Mouse (Mus musculus) cerebellum, adult 2 months (tissue): ENCODE results near the gene Rnf19b. TPM values are rescaled to one million over a fixed set of nuclear protein-coding genes. Genes with fewer than 3 reads are reported as not detected.

ENCODE experiments used
- DNase-seq, 2 experiments: peaks; one replicate each; pipeline ENCODE4 v3.0.0; 2021
- H3K27ac ChIP-seq: fragments of 200-500 bp; 2 replicates; pipeline ENCODE4 v1.5.1; 2012; ENCODE audit warnings: low read length, control low read depth, inconsistent platforms; ENCODE audit not compliant: insufficient read depth
- H3K27me3 ChIP-seq: fragments of 200-500 bp; 2 replicates; pipeline ENCODE4 v1.6.1; 2012; ENCODE audit warnings: inconsistent platforms, mild to moderate bottlenecking, low read length, moderate library complexity; ENCODE audit not compliant: control insufficient read depth, insufficient read depth
- H3K4me1 ChIP-seq: fragments of 200-500 bp; 2 replicates; pipeline ENCODE4 v1.6.1; 2011; ENCODE audit warnings: low read length; ENCODE audit not compliant: control insufficient read depth, insufficient read depth
- H3K4me3 ChIP-seq: fragments of 200-500 bp; replicated peaks from 2 replicates; pipeline ENCODE3; 2011; ENCODE audit warnings: mild to moderate bottlenecking, low read depth, low read length, control low read depth; ENCODE audit not compliant: insufficient read depth
- CTCF ChIP-seq: fragments of 200-500 bp; IDR thresholded peaks from 2 replicates; pipeline ENCODE4 v1.5.1; 2011; ENCODE audit warnings: low read depth, mild to moderate bottlenecking, control low read depth, low read length, moderate library complexity, borderline replicate concordance; ENCODE audit not compliant: insufficient read depth
- POLR2A ChIP-seq: fragments of 200-500 bp; IDR thresholded peaks from 2 replicates; pipeline ENCODE4 v1.6.1; 2011; ENCODE audit warnings: low read length, control low read depth, borderline replicate concordance; ENCODE audit not compliant: insufficient read depth
- WGBS: fragments of 180-500 bp; shearing (Covaris S2); methylation state at CpG from one replicate; pipeline ENCODE4 v1.1.7; 2018; 5-methylcytosine and 5-hydroxymethylcytosine counted together
- polyA plus RNA-seq: library from polyadenylated mRNA; depleted of rRNA; stranded (reverse); fragments of >200 nt; gene quantifications from 2 replicates; pipeline ENCODE4 v1.2.3, GENCODE M21; 2012

The Rnf19b gene
- polyA plus RNA-seq, 1 experiment: 137 TPM

DNA sequence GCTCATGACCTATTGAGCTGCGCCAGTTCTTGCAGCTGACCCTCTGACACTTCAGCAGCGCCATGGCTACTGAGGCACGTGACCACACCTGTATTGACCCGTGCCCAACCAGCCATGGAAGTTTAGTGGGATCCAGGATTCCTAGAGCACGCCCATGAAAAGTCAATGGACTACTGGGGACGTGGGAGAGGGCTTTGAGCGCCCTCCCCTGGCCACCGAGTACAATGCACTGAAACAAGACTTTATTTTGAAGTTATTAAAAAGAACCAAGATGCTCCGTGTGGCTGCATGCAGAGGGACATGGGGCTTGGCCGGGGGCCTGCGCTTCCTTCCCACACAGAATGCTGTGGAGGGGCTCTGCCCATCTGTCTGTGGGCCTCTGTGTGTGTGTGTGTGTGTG, 53.3 kb downstream of the Rnf19b start:
- H3K27me3 ChIP-seq: no peaks in the 10 kb centered on the region
- H3K27ac ChIP-seq: no peak overlapping the region
- DNase-seq: no peak
- 44% methylated on average over 11 of the region's 11 CpGs for WGBS
- TF ChIP-seq CTCF (peak; percentile 53; the same call in 1 of the 2 replicates), POLR2A (no peak)
- no peak overlapping the region for H3K4me3 ChIP-seq
- no peaks in the 10 kb centered on the region for H3K4me1 ChIP-seq

DNA sequence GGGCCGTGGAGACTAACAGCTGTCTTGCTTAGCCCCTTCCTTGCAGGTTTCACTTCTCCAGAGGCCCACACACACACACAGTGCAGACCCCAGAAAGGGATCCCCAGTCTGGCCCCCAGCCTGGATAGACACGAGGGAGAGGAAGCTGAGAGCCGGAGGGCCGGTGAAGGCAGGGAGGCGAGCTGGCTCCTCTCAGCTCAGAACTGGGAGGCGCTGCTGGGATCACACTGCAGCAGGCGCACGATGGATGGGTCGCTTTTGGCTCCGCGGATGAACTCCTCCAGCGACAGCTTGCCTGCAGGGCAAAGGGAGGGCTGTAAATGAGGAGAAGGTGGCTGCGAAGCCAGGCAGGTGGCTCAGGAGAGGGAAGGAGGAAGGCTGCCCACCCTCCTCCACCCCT, 54.2 kb downstream of the Rnf19b start:
- WGBS: 10% methylated on average over 13 of the region's 13 CpGs
- no peak overlapping the region for H3K27ac ChIP-seq
- no peaks in the 10 kb centered on the region for H3K27me3 ChIP-seq
- no peak for DNase-seq
- no peak for TF ChIP-seq CTCF
- no peak for TF ChIP-seq POLR2A
- no peaks in the 10 kb centered on the region for H3K4me1 ChIP-seq
- H3K4me3 ChIP-seq: peak overlapping the region; percentile 12

DNA sequence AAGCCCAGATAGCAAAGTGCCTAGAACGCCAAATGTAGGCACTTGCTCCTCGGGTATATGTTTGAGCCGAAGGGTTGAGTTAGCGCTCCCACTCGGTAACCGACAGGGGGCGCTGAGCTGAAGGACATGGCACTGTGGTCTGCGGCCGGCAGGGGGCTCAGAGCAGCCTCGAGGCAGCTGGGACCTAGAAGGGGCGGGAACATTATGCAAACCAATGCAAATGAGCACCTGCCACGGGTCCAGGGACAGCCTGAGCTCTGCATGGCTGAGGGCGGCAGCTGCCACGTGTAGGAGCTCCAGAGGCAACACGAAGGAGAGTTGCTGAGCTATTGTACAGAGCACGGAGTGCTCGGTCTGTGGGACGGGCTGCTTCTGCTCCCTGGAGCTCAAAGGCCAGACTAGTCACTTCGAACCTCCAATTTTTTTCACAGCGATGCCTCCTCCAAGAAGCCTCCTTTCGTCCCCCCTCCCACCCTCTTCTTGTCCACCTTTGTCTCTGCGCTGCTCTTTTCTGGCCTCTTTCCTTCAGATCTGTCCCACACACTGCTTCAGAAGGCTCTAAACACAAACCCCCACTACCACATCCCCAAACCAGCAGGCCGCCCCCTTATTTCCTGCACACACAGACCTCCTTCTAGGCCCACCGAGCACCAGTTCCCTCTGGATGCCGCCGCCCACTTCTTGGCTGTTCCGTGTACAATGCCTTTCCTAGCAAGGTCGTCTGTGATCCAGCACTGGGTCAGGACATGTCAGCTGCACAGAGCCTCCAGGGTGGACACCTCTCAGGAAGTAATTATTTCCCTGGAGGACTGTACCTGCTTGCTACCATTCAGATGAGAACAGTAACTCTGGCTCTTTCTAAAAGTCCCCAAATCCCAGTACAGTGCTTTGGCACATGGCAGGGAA, 55.3 kb downstream of the Rnf19b start:
- DNase-seq: peak; percentile 80 to 82
- Histone ChIP-seq H3K27me3 (no peaks in the 10 kb centered on the region), H3K4me1 (no peaks in the 10 kb centered on the region), H3K27ac (no peak overlapping the region), H3K4me3 (no peak overlapping the region)
- WGBS: 21% methylated on average over 28 of the region's 28 CpGs
- TF ChIP-seq CTCF (peak; percentile 97), POLR2A (no peak)

DNA sequence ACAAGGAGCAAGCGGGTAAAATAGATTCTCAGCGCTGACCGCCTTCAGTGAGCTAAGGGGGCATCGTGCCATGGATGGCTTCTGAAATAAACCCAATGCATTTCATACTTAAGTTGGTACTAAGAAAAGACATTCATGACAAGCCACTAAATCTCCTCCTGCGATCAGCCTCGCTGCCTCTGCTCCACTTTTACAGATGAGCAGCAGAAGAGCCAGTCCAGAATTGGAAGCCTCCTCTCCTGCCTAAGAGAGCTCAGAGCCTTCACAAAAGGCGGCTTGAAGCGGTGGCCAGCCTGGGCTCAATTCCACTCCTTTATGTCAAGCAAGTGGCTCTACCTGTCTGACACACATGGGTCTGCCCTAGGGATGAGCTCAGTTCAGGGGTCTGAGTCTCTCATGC, 58.6 kb downstream of the Rnf19b start:
- H3K27me3 ChIP-seq: no peaks in the 10 kb centered on the region
- H3K4me1 ChIP-seq: peaks cover 3% of the 10 kb centered on the region; the same call in 1 of the 2 replicates
- H3K4me3 ChIP-seq: no peak overlapping the region
- WGBS: 91% methylated on average over 8 of the region's 8 CpGs
- TF ChIP-seq POLR2A: no peak
- no peak for TF ChIP-seq CTCF
- H3K27ac ChIP-seq: no peak overlapping the region
- no peak for DNase-seq

DNA sequence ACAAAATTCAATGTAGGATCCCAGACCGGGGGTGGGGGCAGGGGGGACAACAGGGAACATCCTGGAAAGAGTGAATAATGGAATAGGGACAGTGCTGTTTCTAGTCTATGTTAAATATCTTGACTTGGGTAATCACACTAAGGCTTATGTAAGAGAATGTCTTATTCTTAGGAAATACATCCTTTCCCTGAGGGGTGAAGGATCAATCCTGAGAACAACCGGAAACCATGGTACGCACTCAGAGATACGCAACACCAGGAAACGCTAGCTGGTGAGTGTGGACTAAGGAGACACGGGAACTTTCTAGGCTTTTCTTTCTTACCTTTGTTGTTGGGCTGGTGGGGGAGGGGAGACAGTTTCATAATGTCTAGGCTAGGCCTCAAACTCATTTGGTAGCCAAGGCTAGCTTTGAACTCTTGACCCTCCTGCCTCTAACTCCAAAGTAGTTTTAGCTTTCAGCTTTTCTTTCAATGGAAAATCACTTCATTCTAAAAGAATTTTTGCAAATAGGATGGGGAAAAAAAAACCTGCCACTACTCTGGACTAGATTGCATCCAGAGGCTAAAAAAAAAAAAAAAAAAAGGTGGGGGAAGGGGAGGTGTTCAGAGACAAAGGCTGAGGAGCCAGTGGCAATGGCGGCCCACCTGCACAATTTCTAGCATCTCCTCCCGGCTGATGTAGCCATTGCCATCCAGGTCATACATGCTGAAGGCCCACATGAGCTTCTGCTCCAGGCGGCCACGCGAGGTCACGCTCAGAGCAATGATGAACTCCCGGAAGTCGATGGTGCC, 59.8 kb downstream of the Rnf19b start:
- Histone ChIP-seq H3K4me1 (peaks cover 10% of the 10 kb centered on the region; the same call in 1 of the 2 replicates), H3K27ac (no peak overlapping the region), H3K27me3 (no peaks in the 10 kb centered on the region), H3K4me3 (no peak overlapping the region)
- WGBS: 91% methylated on average over 14 of the region's 14 CpGs
- no peak for DNase-seq
- no peak for TF ChIP-seq CTCF
- no peak for TF ChIP-seq POLR2A

DNA sequence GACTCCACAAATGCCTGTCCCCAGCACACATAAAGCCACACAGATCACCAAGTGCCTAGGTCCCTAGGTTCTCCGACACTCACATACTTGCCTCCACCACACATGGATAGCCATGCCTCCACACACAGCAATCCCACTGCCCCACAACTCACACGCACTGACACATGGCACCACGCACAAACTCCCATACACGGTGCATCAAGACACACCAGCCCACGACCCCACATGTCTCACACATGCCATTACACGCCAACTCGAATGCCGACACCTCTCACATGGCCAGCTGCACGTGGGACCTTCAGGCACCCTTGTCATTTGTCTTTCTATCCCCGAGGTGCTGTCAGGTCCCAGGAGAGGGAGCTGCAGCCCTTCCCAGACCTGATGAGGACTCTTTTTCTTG, 61.6 kb downstream of the Rnf19b start:
- TF ChIP-seq POLR2A (no peak), CTCF (no peak)
- 76% methylated on average over 10 of the region's 10 CpGs for WGBS
- Histone ChIP-seq H3K27ac (no peak overlapping the region), H3K4me1 (peaks cover 13% of the 10 kb centered on the region), H3K27me3 (no peaks in the 10 kb centered on the region), H3K4me3 (no peak overlapping the region)
- DNase-seq: no peak

DNA sequence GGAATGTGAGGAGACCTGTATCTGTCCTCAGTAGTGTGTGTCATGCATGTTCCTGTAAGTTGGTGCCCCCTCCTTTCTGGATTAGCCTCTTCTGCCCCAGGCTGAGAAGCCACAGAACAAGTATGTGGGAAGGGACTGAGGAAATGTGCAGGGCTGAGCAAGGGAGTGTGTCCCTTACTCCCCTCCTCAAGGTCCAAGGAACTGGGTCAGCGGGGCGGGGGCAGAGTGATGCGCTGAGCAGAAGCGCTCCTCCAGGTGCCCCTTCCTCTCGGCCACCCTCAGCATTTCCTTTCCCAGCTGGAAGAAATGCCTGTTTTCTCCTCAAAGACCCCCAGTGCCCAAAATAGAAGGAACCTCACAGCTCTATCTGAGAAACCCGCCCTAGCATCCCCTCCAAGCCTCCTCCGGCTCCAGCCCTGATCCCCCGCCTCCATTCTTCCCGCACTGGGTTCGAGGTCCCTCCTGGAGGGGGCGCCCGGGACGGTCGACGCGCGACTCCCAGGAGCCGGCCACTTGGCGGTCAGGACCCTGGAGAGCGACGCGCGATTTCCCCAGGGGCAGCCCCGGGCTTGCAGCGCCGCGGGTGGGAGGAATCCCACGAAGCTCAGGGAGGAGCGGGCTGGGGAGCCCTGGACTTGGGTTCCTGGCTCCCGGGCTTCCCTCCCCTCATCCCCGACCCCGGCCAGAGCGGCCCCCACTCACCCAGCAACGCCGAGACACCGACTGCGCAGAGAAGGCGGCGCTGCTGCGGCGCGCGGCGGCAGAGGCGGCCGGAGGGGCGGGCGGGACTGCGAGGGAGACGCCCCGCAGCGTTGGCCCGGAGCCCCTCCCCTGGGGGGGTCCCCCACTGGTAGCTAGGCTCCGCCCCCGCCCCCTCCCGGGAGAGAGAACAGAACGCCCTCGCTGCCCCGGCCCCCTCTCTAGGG, 62.7 kb downstream of the Rnf19b start:
- Histone ChIP-seq H3K27ac (no peak overlapping the region), H3K4me1 (peaks cover 15% of the 10 kb centered on the region), H3K4me3 (peak overlapping the region; percentile 55), H3K27me3 (no peaks in the 10 kb centered on the region)
- WGBS: 3% methylated on average over 55 of the region's 59 CpGs
- TF ChIP-seq POLR2A (no peak), CTCF (no peak)
- peak in 1 of 2 experiments; percentile 48 for DNase-seq
